Mouse (Mus musculus): ENCODE data around the gene Ykt6.
"Not testable (repeated sequence)": the region's sequence is repeated elsewhere in the genome, so short reads cannot be mapped to it uniquely, and the experiment has no call there.

Ykt6 gene

DNA sequence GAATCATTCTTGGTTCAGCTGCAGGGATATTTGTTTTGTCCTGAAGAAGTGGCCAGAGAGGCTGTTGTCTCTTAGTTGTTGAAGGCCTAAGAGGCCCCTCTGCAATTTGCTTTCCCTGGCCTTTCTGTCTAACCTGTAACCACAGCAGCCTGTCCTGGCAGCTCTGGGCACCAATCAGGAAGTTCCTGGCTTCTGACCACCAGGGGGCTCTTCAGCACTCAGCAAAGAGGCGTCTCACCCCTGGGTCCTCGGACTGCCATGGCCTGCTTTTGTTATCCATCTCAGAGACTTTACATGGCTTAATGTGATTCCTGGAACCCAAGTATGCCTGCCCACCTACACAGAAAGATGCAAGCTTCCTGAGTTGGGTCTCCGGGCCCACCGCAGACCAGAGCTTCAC, 35.4 kb downstream of the Ykt6 start:
- DNase-seq (ENCODE audit: low spot score in 2 of 2), result no peak

- DNase-seq (ENCODE audit: low spot score in 2 of 2), result no peak
Observed at GRCm38 (mm10) chr11:5994212-5994611, 38.7 kb downstream of the Ykt6 start.

DNA sequence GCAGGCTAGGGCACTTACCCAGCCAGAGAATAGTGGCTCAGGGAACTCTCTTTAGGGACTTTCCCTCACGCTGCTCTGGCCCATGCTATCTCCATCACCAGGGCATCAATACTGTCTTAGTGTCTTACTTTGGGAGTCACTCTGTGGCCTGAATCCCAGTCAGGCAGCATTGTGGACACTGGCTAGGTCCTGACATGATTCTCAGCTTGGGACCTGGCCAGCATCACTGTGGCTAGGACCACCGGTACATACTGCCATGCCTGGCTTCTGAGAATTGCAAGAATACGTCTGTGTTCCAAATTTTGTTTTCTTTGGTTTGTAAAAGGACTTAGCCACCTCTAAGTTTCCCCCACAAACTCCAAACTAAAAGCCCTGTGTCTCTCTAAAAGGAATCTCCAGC, 39.4 kb downstream of the Ykt6 start:
- no peak for DNase-seq (ENCODE audit: low spot score in 2 of 2)

DNA sequence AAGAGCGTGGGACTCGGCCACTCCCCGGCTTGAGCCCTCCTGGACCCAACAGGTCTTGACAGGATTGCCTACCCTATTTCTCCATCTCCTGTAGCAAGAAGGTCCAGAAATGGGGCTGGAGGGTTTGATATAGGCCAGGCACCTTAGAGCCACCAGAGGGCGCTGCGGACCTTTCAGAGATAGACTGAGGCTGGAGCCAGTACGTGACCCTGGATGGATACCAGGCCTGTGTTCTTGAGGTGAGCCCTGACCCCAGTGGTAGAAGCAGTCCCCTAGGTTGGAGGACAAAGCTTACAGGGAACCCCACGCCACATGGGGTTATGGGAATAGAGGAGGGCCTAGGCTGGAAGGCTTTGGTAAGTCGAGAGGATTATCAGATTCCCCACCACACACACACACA, 40.5 kb downstream of the Ykt6 start:
- peak; percentile 61 to 72 for DNase-seq (ENCODE audit: low spot score in 2 of 2)

DNA sequence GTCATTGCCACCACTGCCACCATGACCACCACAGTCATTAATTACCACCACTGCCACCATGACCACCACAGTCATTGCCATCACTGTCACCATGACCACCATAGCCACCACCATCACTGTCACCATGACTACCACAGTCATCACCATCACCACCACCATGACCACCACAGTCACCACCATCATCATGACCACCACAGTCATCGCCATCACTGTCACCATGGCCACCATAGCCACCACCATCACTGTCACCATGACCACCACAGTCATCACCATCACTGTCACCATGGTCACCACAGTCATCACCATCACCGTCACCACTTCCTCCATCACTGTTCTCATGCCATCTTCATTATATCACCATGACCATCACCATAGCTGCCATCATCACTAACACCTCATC, 43.0 kb downstream of the Ykt6 start:
- DNase-seq (ENCODE audit: low spot score in 2 of 2), result no peak

DNA sequence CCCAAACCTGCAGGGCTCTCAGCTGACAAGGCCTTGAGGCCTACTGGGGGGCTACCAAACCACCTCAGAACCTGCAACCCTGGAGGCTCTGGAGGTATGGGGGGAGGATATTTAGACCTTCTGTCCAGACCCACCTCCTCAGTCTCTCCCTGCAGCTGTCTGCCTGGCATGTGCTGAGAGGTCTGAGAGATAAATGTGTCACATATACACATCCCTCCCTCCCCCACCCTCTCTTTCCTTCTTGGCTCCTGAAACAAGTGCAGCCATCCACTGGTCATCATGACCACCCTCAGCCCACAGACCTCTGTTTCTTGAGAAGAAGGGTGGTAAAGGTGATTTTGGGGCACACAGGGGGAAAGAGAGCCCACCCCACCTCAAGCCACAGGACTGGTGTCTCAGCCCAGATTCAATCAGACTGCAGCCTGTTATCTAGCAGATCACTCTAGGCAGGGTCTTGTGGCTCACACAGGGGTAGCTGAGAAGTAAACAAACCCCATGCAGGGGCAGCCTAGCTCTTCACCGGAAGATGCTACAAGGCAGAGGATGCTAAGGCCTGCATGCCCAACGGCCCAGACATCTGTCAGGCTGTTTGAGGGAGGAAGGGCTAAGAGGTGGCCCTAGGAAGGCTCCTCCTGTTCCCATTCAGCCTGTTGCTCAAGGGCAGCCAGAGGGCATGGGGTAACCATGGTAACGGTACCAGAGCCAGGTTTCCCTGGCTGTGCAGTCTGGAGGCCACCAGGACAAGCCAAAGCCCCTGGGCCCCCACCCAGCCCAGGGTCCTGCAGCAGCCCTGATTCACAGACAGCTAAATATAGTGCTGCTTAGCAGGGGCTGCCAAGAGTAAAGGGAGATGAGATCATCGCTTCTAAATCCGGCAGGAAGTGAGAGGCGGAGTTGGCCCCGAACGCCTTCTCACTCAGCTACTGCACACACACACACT, 44.6 kb downstream of the Ykt6 start:
- peak; percentile 78 to 91 for DNase-seq (ENCODE audit: low spot score in 2 of 2)

GRCm38 (mm10) chr11:6000961-6001682, 45.6 kb downstream of the Ykt6 start:
- DNase-seq (ENCODE audit: low spot score in 2 of 2), result peak in 1 of 2 experiments; percentile 34

- DNase-seq (ENCODE audit: low spot score in 2 of 2), result no peak
Observed at GRCm38 (mm10) chr11:6001981-6002649, 46.6 kb downstream of the Ykt6 start.

- DNase-seq (ENCODE audit: low spot score in 2 of 2), result no peak
Observed at GRCm38 (mm10) chr11:6003046-6003639, 47.6 kb downstream of the Ykt6 start.

GRCm38 (mm10) chr11:6005374-6006043, 50.0 kb downstream of the Ykt6 start:
- not testable (repeated sequence) for DNase-seq (ENCODE audit: low spot score in 2 of 2)

DNA sequence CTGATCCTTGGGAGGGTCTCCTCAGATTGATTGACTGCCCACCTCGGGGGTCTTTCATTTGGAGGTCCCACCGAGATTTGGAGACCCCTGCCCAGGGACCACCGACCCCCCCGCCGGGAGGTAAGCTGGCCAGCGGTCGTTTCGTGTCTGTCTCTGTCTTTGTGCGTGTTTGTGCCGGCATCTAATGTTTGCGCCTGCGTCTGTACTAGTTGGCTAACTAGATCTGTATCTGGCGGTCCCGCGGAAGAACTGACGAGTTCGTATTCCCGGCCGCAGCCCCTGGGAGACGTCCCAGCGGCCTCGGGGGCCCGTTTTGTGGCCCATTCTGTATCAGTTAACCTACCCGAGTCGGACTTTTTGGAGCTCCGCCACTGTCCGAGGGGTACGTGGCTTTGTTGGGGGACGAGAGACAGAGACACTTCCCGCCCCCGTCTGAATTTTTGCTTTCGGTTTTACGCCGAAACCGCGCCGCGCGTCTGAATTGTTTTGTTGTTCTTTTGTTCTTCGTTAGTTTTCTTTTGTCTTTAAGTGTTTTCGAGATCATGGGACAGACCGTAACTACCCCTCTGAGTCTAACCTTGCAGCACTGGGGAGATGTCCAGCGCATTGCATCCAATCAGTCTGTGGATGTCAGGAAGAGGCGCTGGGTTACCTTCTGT, 51.0 kb downstream of the Ykt6 start:
- DNase-seq (ENCODE audit: low spot score in 2 of 2), result not testable (repeated sequence)

- not testable (repeated sequence) for DNase-seq (ENCODE audit: low spot score in 2 of 2)
Observed at GRCm38 (mm10) chr11:6007010-6007778, 51.7 kb downstream of the Ykt6 start.

GRCm38 (mm10) chr11:6007779-6008128, 52.3 kb downstream of the Ykt6 start:
- not testable (repeated sequence) for DNase-seq (ENCODE audit: low spot score in 2 of 2)

DNA sequence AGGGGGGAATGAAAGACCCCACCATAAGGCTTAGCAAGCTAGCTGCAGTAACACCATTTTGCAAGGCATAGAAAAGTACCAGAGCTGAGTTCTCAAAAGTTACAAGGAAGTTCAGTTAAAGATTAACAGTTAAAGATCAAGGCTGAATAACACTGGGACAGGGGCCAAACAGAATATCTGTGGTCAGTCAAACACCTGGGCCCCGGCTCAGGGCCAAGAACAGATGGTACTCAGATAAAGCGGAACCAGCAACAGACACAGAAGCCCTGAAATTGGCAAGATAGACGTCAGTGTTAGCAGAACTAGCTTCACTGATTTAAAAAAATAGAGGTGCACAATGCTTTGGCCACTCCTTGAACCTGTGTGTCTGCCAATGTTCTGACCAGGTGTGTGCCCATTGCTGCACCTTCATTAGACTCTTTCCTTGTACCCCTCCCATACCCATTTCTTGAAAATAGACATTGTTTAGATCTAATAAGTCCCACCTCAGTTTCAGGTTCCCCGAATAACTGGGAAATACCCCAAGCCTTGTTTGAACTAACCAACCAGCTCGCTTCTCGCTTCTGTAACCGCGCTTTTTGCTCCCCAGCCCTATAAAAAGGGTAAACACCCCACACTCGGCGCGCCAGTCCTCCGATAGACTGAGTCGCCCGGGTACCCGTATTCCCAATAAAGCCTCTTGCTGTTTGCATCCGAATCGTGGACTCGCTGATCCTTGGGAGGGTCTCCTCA, 55.4 kb downstream of the Ykt6 start:
- not testable (repeated sequence) for DNase-seq (ENCODE audit: low spot score in 2 of 2)

GRCm38 (mm10) chr11:6011879-6012278, 56.4 kb downstream of the Ykt6 start:
- no peak for DNase-seq (ENCODE audit: low spot score in 2 of 2)

- no peak for DNase-seq (ENCODE audit: low spot score in 2 of 2)
Observed at GRCm38 (mm10) chr11:6013359-6013758, 57.9 kb downstream of the Ykt6 start.

DNA sequence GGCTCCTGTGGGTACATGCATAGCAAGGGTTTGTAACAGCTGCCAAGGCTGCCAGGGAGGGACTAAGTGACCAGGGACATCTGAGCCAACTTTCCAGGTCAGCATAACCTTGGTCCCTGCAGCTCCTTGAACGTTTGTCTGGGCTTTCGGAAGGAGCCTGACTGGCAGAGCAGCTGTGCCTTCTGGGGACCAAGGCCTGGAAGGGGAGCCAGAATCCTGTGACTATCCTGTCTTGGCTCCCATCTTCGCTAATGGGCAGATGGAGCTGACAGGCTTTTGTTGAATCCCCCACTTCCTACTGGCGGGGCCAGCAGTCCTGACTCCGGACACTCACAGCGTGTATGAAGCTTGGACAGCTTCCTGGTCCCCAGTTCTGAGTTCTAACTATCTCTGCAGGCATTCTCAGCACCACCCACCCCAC, 59.5 kb downstream of the Ykt6 start:
- no peak for DNase-seq (ENCODE audit: low spot score in 2 of 2)

DNA sequence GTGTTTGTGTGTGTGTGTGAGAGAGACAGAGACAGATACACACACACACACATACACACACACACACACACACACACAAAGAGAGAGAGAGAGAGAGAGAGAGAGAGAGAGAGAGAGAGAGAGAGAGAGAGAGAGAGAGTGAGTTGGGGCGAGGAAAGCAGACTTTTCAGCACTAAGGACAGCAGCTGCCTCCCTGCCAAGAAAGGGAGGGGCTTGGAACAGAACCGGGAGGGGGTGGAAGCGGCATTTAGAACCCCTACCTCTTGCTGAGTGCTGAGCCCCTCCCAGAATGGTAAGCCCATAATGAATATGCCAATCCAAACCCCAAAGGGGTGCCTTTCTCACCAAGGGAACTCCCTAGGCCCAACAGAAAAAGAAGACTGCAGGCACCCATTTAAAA, 60.9 kb downstream of the Ykt6 start:
- no peak for DNase-seq (ENCODE audit: low spot score in 2 of 2)

- DNase-seq (ENCODE audit: low spot score in 2 of 2), result no peak
Observed at GRCm38 (mm10) chr11:6016797-6017395, 61.4 kb downstream of the Ykt6 start.

All from frontal cortex, postnatal 10 days (tissue).